Mouse (Mus musculus) C2C12 (cell line): Measurements from ENCODE around the gene Olfr1418. TPM values are rescaled to one million over a fixed set of nuclear protein-coding genes. Genes with fewer than 3 reads are reported as not detected.
"Not testable (repeated sequence)": the region's sequence is repeated elsewhere in the genome, so short reads cannot be mapped to it uniquely, and the experiment has no call there.

ENCODE experiments used
- H3K27me3 ChIP-seq: one replicate; pipeline ENCODE4 v1.6.1; 2011; ENCODE audit not compliant: control insufficient read depth, insufficient read depth, insufficient read length
- H3K36me3 ChIP-seq: one replicate; pipeline ENCODE4 v1.6.1; 2011; ENCODE audit not compliant: control insufficient read depth, insufficient read depth
- H3K4me3 ChIP-seq: one replicate; pipeline ENCODE4 v1.5.1; 2011; ENCODE audit warnings: mild to moderate bottlenecking, control low read depth; ENCODE audit not compliant: poor library complexity, insufficient read depth, severe bottlenecking
- H3K79me2 ChIP-seq: one replicate; pipeline ENCODE4 v1.6.1; 2011; ENCODE audit not compliant: control insufficient read depth, insufficient read depth
- H3K79me3 ChIP-seq: one replicate; pipeline ENCODE4 v1.6.1; 2011; ENCODE audit warnings: low read depth, control low read depth
- H3ac ChIP-seq: one replicate; pipeline ENCODE3; 2011; ENCODE audit warnings: low read depth; ENCODE audit not compliant: control insufficient read depth, insufficient read length
- CEBPB ChIP-seq: IDR thresholded peaks from one replicate; pipeline ENCODE4 v1.6.1; 2011; ENCODE audit warnings: low read depth, mild to moderate bottlenecking, control low read depth, moderate library complexity
- CTCF ChIP-seq: IDR thresholded peaks from one replicate; pipeline ENCODE4 v1.5.1; 2011; ENCODE audit not compliant: control insufficient read depth, insufficient read depth, insufficient read length
- FOSL1 ChIP-seq: IDR thresholded peaks from one replicate; pipeline ENCODE4 v1.8.0; 2011; ENCODE audit warnings: mild to moderate bottlenecking, low read length; ENCODE audit not compliant: poor library complexity, insufficient read depth, severe bottlenecking
- MAX ChIP-seq: IDR thresholded peaks from one replicate; pipeline ENCODE4 v1.6.1; 2011; ENCODE audit warnings: mild to moderate bottlenecking, control low read depth
- MYOD1 ChIP-seq: IDR thresholded peaks from one replicate; pipeline ENCODE4 v1.6.1; 2011; ENCODE audit warnings: low read depth; ENCODE audit not compliant: control insufficient read depth, insufficient read length
- MYOG ChIP-seq: IDR thresholded peaks from one replicate; pipeline ENCODE4 v1.6.1; 2011; ENCODE audit not compliant: control insufficient read depth, insufficient read length; ENCODE audit errors: extremely low read depth
- USF1 ChIP-seq: IDR thresholded peaks from one replicate; pipeline ENCODE4 v1.6.1; 2011; ENCODE audit warnings: low read depth, mild to moderate bottlenecking, control low read depth, moderate library complexity
- long read RNA-seq, 2 experiments: library from polyadenylated mRNA; unstranded; transcript quantifications; one replicate each; pipeline ENCODE4 v2.0.0; 2019 to 2020
- polyA plus RNA-seq: library from polyadenylated mRNA; unstranded; fragments of >200 nt; fragmentation: generic; extraction: Trizol; gene quantifications from one replicate; pipeline ENCODE4 v1.2.1, GENCODE M21; 2012; ENCODE audit warnings: missing spikeins

Olfr1418 gene
- not detected for polyA plus RNA-seq
- long read RNA-seq, experiment 1, result 0 reads
- long read RNA-seq, experiment 2, result 0 reads

- Histone ChIP-seq H3K79me3 (no peaks in the 10 kb centered on the region), H3K36me3 (no peaks in the 10 kb centered on the region), H3K27me3 (no peaks in the 10 kb centered on the region), H3ac (no peak within 1 kb of the TSS), H3K79me2 (no peaks in the 10 kb centered on the region), H3K4me3 (no peak within 1 kb of the TSS)
- no peak for TF ChIP-seq MAX
- no peak for TF ChIP-seq MYOG
- TF ChIP-seq CEBPB, result no peak
- TF ChIP-seq USF1, result no peak
- no peak for TF ChIP-seq CTCF
- no peak for TF ChIP-seq FOSL1
- TF ChIP-seq MYOD1, result no peak
Measured at GRCm38 (mm10) chr19:11860966-11861365, at the start of gene Olfr1418. TSS of gene Olfr1418 (minus strand) at chr19:11861066.

GRCm38 (mm10) chr19:11886265-11886664 lies 25.4 kb upstream of the Olfr1418 start, which contains the start of gene Olfr1420:
TSS of gene Olfr1420 (plus strand) at chr19:11886565.
- Histone ChIP-seq H3K79me3 (no peaks in the 10 kb centered on the region), H3ac (no peak within 1 kb of the TSS), H3K79me2 (no peaks in the 10 kb centered on the region), H3K4me3 (no peak within 1 kb of the TSS), H3K27me3 (no peaks in the 10 kb centered on the region), H3K36me3 (no peaks in the 10 kb centered on the region)
- no peak for TF ChIP-seq CEBPB
- TF ChIP-seq MAX, result no peak
- TF ChIP-seq FOSL1, result no peak
- TF ChIP-seq USF1, result no peak
- no peak for TF ChIP-seq MYOG
- no peak for TF ChIP-seq CTCF

GRCm38 (mm10) chr19:11878404-11878803 lies 17.5 kb upstream of the Olfr1418 start:
- H3K79me2 ChIP-seq, H3K79me3 ChIP-seq, H3K4me3 ChIP-seq, H3ac ChIP-seq, H3K27me3 ChIP-seq, H3K36me3 ChIP-seq: not testable (repeated sequence)

- no peaks in the 10 kb centered on the region for H3K79me2 ChIP-seq
- H3ac ChIP-seq, result no peak within 1 kb of the TSS
- TF ChIP-seq USF1 (no peak), FOSL1 (no peak), MYOD1 (no peak), CTCF (no peak), MAX (no peak), CEBPB (no peak), MYOG (no peak)
- H3K36me3 ChIP-seq, result no peaks in the 10 kb centered on the region
- H3K4me3 ChIP-seq, result no peak within 1 kb of the TSS
- H3K27me3 ChIP-seq, result no peaks in the 10 kb centered on the region
- H3K79me3 ChIP-seq, result no peaks in the 10 kb centered on the region
Measured at GRCm38 (mm10) chr19:11875006-11875405, 14.1 kb upstream of the Olfr1418 start, which contains the start of gene Olfr1419. TSS of gene Olfr1419 (minus strand) at chr19:11875106.

- H3K4me3 ChIP-seq, result no peak overlapping the region
- no peaks in the 10 kb centered on the region for H3K36me3 ChIP-seq
- no peaks in the 10 kb centered on the region for H3K79me3 ChIP-seq
- no peaks in the 10 kb centered on the region for H3K79me2 ChIP-seq
- no peak overlapping the region for H3ac ChIP-seq
- TF ChIP-seq CTCF (no peak), FOSL1 (no peak), USF1 (no peak), MAX (no peak), CEBPB (no peak), MYOD1 (no peak), MYOG (no peak)
- no peaks in the 10 kb centered on the region for H3K27me3 ChIP-seq
Measured at GRCm38 (mm10) chr19:11867837-11868236, 7.0 kb upstream of the Olfr1418 start.

GRCm38 (mm10) chr19:11856506-11856905 lies 4.4 kb downstream of the Olfr1418 start:
- Histone ChIP-seq H3K4me3 (no peak overlapping the region), H3K36me3 (no peaks in the 10 kb centered on the region), H3K27me3 (no peaks in the 10 kb centered on the region), H3K79me2 (no peaks in the 10 kb centered on the region), H3K79me3 (no peaks in the 10 kb centered on the region), H3ac (no peak overlapping the region)
- no peak for TF ChIP-seq MYOD1
- no peak for TF ChIP-seq CTCF
- no peak for TF ChIP-seq USF1
- no peak for TF ChIP-seq MYOG
- no peak for TF ChIP-seq FOSL1
- no peak for TF ChIP-seq MAX
- TF ChIP-seq CEBPB, result no peak
